In the genomic region with DNA sequence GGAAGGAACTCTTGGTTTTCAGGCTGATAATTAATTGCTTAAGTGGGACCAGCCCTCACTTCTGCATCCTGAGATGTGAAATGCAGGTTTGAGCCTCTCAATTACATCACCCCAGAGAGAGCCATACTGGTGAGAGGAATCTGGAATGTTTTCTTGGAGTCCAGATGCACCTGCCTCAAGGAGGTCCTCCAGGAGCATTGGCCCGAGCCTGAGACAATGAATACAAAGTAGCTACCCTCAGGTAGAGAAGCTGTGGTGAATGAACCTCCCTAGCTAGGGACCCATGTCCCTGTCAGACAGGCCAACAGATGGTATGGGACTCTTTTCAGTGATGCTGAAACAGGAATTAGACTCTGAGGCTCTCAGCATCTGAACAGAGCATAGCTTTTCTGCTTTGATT, we compare ENCODE assay signal across 15 mouse cellular contexts.
"Had no signal": no experiment of that assay in that cellular context is flagged by ENCODE, and none has a peak within 500 bp of the region (broad histone marks: within the 10 kb centered on the region; RNA-seq: fewer than 3 reads in every experiment).

No protein-coding gene starts in this region.

- DNase-seq: heart, postnatal 10 days; heart, postnatal 36 days; heart, postnatal 4 days; kidney, adult 11 months; kidney, adult 18-20 months; kidney, adult 2 months; kidney, adult 8-10 months; kidney, adult 9 months; kidney, postnatal 10 days; kidney, postnatal 14 days; kidney, postnatal 25 days; kidney, postnatal 36 days; kidney, postnatal 4 days; layer of hippocampus, adult 9-11 months; layer of hippocampus, postnatal 36 days had no signal
